10 mouse cellular contexts compared by ENCODE assay signal in genomic region chr1:131566056-131566455, GRCm38 (mm10). TPM values are rescaled to one million over a fixed set of nuclear protein-coding genes. Genes with fewer than 3 reads are reported as not detected.
DNase-seq lines count a peak whose midpoint lies in the region; ATAC-seq and TF ChIP-seq lines count a peak whose summit lies in the region.
"Not testable (repeated sequence)": the region's sequence is repeated elsewhere in the genome, so short reads cannot be mapped to it uniquely, and the experiment has no call there.
"Had no signal": no experiment of that assay in that cellular context is flagged by ENCODE, and none has a peak within 500 bp of the region (broad histone marks: within the 10 kb centered on the region; RNA-seq: fewer than 3 reads in every experiment).

No protein-coding gene starts in this region.

- peak overlapping the region; percentile 78 for H3K9ac ChIP-seq in MEL (ENCODE audit: control insufficient read depth, low read depth, low read length, poor library complexity, severe bottlenecking)
- H3K9ac ChIP-seq in forebrain, embryonic 12.5 days = not testable (repeated sequence)

- H3K79me2 ChIP-seq in MEL (ENCODE audit: control insufficient read depth, insufficient read depth, low read length, poor library complexity) = not testable (repeated sequence)

- not testable (repeated sequence) for TF ChIP-seq EP300 in MEL (IDR thresholded peaks at IDR 0.05; ENCODE audit: low read depth in 1 of 2, low read length in 2 of 2)

- peak overlapping the region; percentile 28 to 43; a peak in 3 of 4 replicates for H3K4me3 ChIP-seq in MEL (ENCODE audit: control insufficient read depth in 1 of 2, insufficient read depth in 1 of 2, low read depth in 2 of 2, low read length in 2 of 2)
- H3K4me3 ChIP-seq in forebrain, embryonic 12.5 days (replicated peaks); hindbrain, embryonic 10.5 days: not testable (repeated sequence)

- ATAC-seq in forebrain, embryonic 12.5 days (ENCODE audit: low FRiP score) = peak; percentile 27; the same call in 1 of the 2 replicates
- ATAC-seq in megakaryocyte progenitor cell, adult 5-6 weeks (replicated peaks; ENCODE audit: poor library complexity) = peak; percentile 77

- not testable (repeated sequence) for H3K4me1 ChIP-seq in MEL (ENCODE audit: control insufficient read depth in 1 of 2, insufficient read depth in 2 of 2, low read length in 2 of 2); forebrain, embryonic 12.5 days; hindbrain, embryonic 10.5 days (replicated peaks)

- H3K36me3 ChIP-seq in MEL (ENCODE audit: control insufficient read depth in 1 of 2, insufficient read depth in 2 of 2, low read length in 2 of 2); forebrain, embryonic 12.5 days (replicated peaks); hindbrain, embryonic 10.5 days: not testable (repeated sequence)

- 0 out of 2 replicates have a peak overlapping the region, but pooled peaks have one; percentile 29 for H3K27ac ChIP-seq in MEL (ENCODE audit: control insufficient read depth, low read depth, low read length)
- H3K27ac ChIP-seq in forebrain, embryonic 12.5 days = not testable (repeated sequence)
- H3K27ac ChIP-seq in hindbrain, embryonic 10.5 days = peak overlapping the region; percentile 53; the same call in 1 of the 2 replicates

- DNase-seq in MEL (ENCODE audit: low read depth, low spot score) (peak; percentile 90), liver (peak; percentile 46)
- peak; percentile 20 for DNase-seq in c-Kit-positive CD71-positive TER-119-positive erythroid progenitor cells, embryonic 14.5 days (ENCODE audit: low spot score)
- peak; percentile 49 for DNase-seq in hindbrain, embryonic 10.5 days (ENCODE audit: low spot score)
- DNase-seq in retina, postnatal 1 day = peak; percentile 62

- H3K27me3 ChIP-seq in MEL (ENCODE audit: control insufficient read depth in 1 of 2, insufficient read depth in 2 of 2, low read length in 2 of 2); forebrain, embryonic 12.5 days; hindbrain, embryonic 10.5 days (ENCODE audit: insufficient read depth, poor library complexity, severe bottlenecking): not testable (repeated sequence)

- not testable (repeated sequence) for H3K4me2 ChIP-seq in forebrain, embryonic 12.5 days

- TF ChIP-seq RAD21 in MEL (IDR thresholded peaks at IDR 0.05; ENCODE audit: low read depth, low read length) = peak; percentile 52

- H3K9me3 ChIP-seq in MEL (replicated peaks; ENCODE audit: insufficient read depth, low read length); forebrain, embryonic 12.5 days; hindbrain, embryonic 10.5 days: not testable (repeated sequence)

- TF ChIP-seq CTCF in MEL (IDR thresholded peaks at IDR 0.05 in 2 of 3, conservative IDR thresholded peaks at IDR 0.05 in 1 of 3; ENCODE audit: control insufficient read depth in 1 of 3, insufficient read depth in 1 of 3, low read depth in 2 of 3, low read length in 3 of 3, poor library complexity in 1 of 3, severe bottlenecking in 1 of 3) = peak in 2 of 3 experiments; percentile 32 to 47; a peak in 3 of 6 replicates

- peak in 1 of 2 experiments; percentile 63; a peak in 2 of 4 replicates for TF ChIP-seq POLR2A in MEL (IDR thresholded peaks at IDR 0.05; ENCODE audit: control insufficient read depth in 1 of 2, insufficient read depth in 1 of 2, low read depth in 1 of 2, low read length in 2 of 2, poor library complexity in 1 of 2)

- 36% methylated on average over 11 of the region's 11 CpGs for WGBS in forebrain, embryonic 12.5 days
- WGBS in hindbrain, embryonic 10.5 days = 34% methylated on average over 11 of the region's 11 CpGs

TF ChIP-seq in MEL, 35 proteins besides CTCF, POLR2A, EP300 and RAD21:
- TF ChIP-seq NELFE (IDR thresholded peaks at IDR 0.05; ENCODE audit: low read depth, low read length) (peak; percentile 46; the same call in 1 of the 2 replicates), TBP (IDR thresholded peaks at IDR 0.05; ENCODE audit: low read depth, low read length) (peak; percentile 89), E2F4 (IDR thresholded peaks at IDR 0.05; ENCODE audit: borderline replicate concordance, low read depth, low read length) (peak; percentile 96), NRF1 (IDR thresholded peaks at IDR 0.05; ENCODE audit: insufficient read depth, low read depth, low read length, poor library complexity, severe bottlenecking) (peak; percentile 63)

RNA-seq across cellular contexts. Expression of gene Avpr1b, which starts 33.0 kb away (rescaled TPM):
- not detected in 2 replicates for total RNA-seq in MEL (2012; rRNA removed)
- not detected for polyA plus RNA-seq in MEL (2012; ENCODE audit: insufficient read depth in 1 of 2, insufficient read length in 2 of 2, low read depth in 1 of 2, low replicate concordance in 2 of 2, missing spikeins in 1 of 2)
- polyA plus RNA-seq in forebrain, embryonic 12.5 days (2016; fragmentation: Nextera tagmentation; extraction: Ambion mirVana) = not detected in 2 replicates
- not detected in 2 replicates for polyA plus RNA-seq in hindbrain, embryonic 10.5 days (2016; fragmentation: Nextera tagmentation; extraction: Ambion mirVana)
- not detected in 2 replicates for total RNA-seq in megakaryocyte progenitor cell, adult 5-6 weeks (2015)
- not detected in 2 replicates for total RNA-seq in megakaryocyte progenitor cell, adult 5-6 weeks (2017)
- total RNA-seq: adrenal gland, adult 18-20 months had no signal
- polyA plus RNA-seq: heart, embryonic 10.5 days; neural tube, embryonic 15.5 days had no signal

RNA-seq across cellular contexts. Expression of gene Fam72a, which starts 38.4 kb away (rescaled TPM):
- 8.1 and 8.2 TPM in 2 replicates for total RNA-seq in MEL (2012; rRNA removed)
- 1 to 10 TPM in 1 of 2 experiments, not detected in 1; 8.8 TPM for polyA plus RNA-seq in MEL (2012; ENCODE audit: insufficient read depth in 1 of 2, insufficient read length in 2 of 2, low read depth in 1 of 2, low replicate concordance in 2 of 2, missing spikeins in 1 of 2)
- 5.3 and 5.5 TPM in 2 replicates for polyA plus RNA-seq in forebrain, embryonic 12.5 days (2016; fragmentation: Nextera tagmentation; extraction: Ambion mirVana)
- 4.3 and 5.7 TPM in 2 replicates for polyA plus RNA-seq in hindbrain, embryonic 10.5 days (2016; fragmentation: Nextera tagmentation; extraction: Ambion mirVana)
- total RNA-seq in megakaryocyte progenitor cell, adult 5-6 weeks (2015) = 9.8 and 11.4 TPM in 2 replicates
- total RNA-seq in megakaryocyte progenitor cell, adult 5-6 weeks (2017) = 3.4 and 5.2 TPM in 2 replicates

RNA-seq across cellular contexts. Expression of gene Srgap2, which starts 38.9 kb away (rescaled TPM):
- total RNA-seq in MEL (2012; rRNA removed) = 9.0 and 10.0 TPM in 2 replicates
- polyA plus RNA-seq in MEL (2012; ENCODE audit: insufficient read depth in 1 of 2, insufficient read length in 2 of 2, low read depth in 1 of 2, low replicate concordance in 2 of 2, missing spikeins in 1 of 2) = 10 to 100 TPM in 1 of 2 experiments, not detected in 1; 25.3 TPM
- 17.1 and 22.9 TPM in 2 replicates for polyA plus RNA-seq in forebrain, embryonic 12.5 days (2016; fragmentation: Nextera tagmentation; extraction: Ambion mirVana)
- polyA plus RNA-seq in hindbrain, embryonic 10.5 days (2016; fragmentation: Nextera tagmentation; extraction: Ambion mirVana) = 17.2 TPM in 2 replicates
- total RNA-seq in megakaryocyte progenitor cell, adult 5-6 weeks (2015) = 32.5 and 40.9 TPM in 2 replicates
- total RNA-seq in megakaryocyte progenitor cell, adult 5-6 weeks (2017) = 12.0 and 14.8 TPM in 2 replicates

Comparison
In these comparisons a context has a peak if more than half of its experiments do, and no peak if none do; other contexts are left out.
1. DNase-seq: peak in every context shown above with its lines; median percentile 90 in MEL; 62 in retina, postnatal 1 day; 49 in hindbrain, embryonic 10.5 days; 46 in liver; 20 in c-Kit-positive CD71-positive TER-119-positive erythroid progenitor cells, embryonic 14.5 days.